27 mouse cellular contexts compared by ENCODE assay signal in the genomic region with DNA sequence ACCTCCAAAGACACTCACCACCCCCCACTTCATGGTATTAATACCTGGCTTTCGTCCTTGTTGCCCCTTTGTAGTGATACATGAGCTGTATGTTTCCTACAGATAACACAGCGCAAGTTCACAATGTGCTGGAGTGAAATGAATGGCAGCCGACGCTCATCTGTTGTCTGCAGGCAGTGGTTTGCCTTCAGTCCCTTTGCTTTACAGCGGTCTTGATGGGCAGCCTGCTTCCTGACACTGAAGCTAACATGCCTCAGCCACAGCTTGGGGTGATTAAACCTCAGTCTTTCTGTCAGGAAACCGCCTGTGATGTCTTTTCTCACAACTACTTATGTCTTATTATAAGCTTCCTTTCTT.
DNase-seq lines count a peak whose midpoint lies in the region; ATAC-seq and TF ChIP-seq lines count a peak whose summit lies in the region.
"Had no signal": no experiment of that assay in that cellular context is flagged by ENCODE, and none has a peak within 500 bp of the region (broad histone marks: within the 10 kb centered on the region; RNA-seq: fewer than 3 reads in every experiment).

No protein-coding gene starts in this region.

- no peak overlapping the region for H3K4me3 ChIP-seq in forebrain, embryonic 15.5 days
- no peak overlapping the region for H3K4me3 ChIP-seq in forebrain, embryonic 12.5 days (replicated peaks)
- H3K4me3 ChIP-seq in left cerebral cortex, adult 2 months = no peak overlapping the region
- no peak overlapping the region for H3K4me3 ChIP-seq in midbrain, embryonic 16.5 days (ENCODE audit: low read depth, low read length)
- H3K4me3 ChIP-seq: heart, embryonic 12.5 days; hindbrain, embryonic 15.5 days; intestine, embryonic 15.5 days; limb, embryonic 15.5 days had no signal

- no peak overlapping the region for H3K27ac ChIP-seq in forebrain, embryonic 15.5 days (replicated peaks)
- no peak overlapping the region for H3K27ac ChIP-seq in forebrain, embryonic 12.5 days
- 0 out of 2 replicates have a peak overlapping the region, but pooled peaks have one; percentile 3 for H3K27ac ChIP-seq in left cerebral cortex, adult 2 months
- peak overlapping the region; percentile 64 for H3K27ac ChIP-seq in midbrain, embryonic 16.5 days (ENCODE audit: low read length)
- H3K27ac ChIP-seq: hindbrain, embryonic 15.5 days; intestine, embryonic 15.5 days; limb, embryonic 15.5 days; liver, embryonic 14.5 days had no signal

- H3K27me3 ChIP-seq in forebrain, embryonic 15.5 days = no peaks in the 10 kb centered on the region
- no peaks in the 10 kb centered on the region for H3K27me3 ChIP-seq in forebrain, embryonic 12.5 days
- no peaks in the 10 kb centered on the region for H3K27me3 ChIP-seq in midbrain, embryonic 16.5 days (ENCODE audit: control insufficient read depth, insufficient read depth, low read depth, low read length)
- H3K27me3 ChIP-seq: CH12.LX; heart, embryonic 12.5 days; hindbrain, embryonic 15.5 days; intestine, embryonic 15.5 days; limb, embryonic 15.5 days; Patski had no signal

- no peak overlapping the region for H3K4me2 ChIP-seq in forebrain, embryonic 15.5 days (replicated peaks)
- H3K4me2 ChIP-seq in forebrain, embryonic 12.5 days = no peak overlapping the region
- no peak overlapping the region for H3K4me2 ChIP-seq in midbrain, embryonic 16.5 days (ENCODE audit: low read length)
- H3K4me2 ChIP-seq: heart, embryonic 12.5 days; hindbrain, embryonic 15.5 days; intestine, embryonic 15.5 days; limb, embryonic 15.5 days had no signal

- H3K4me1 ChIP-seq in forebrain, embryonic 15.5 days = no peaks in the 10 kb centered on the region
- H3K4me1 ChIP-seq in forebrain, embryonic 12.5 days = peaks cover 3% of the 10 kb centered on the region; the same call in 1 of the 2 replicates
- H3K4me1 ChIP-seq in midbrain, embryonic 16.5 days (ENCODE audit: control insufficient read depth, insufficient read depth, low read length) = peaks cover 6% of the 10 kb centered on the region; the same call in 1 of the 2 replicates
- H3K4me1 ChIP-seq: heart, embryonic 12.5 days; hindbrain, embryonic 15.5 days; intestine, embryonic 15.5 days; limb, embryonic 15.5 days had no signal

- TF ChIP-seq CTCF in left cerebral cortex, adult 2 months (IDR thresholded peaks at IDR 0.05) = no peak

- no peaks in the 10 kb centered on the region for H3K36me3 ChIP-seq in forebrain, embryonic 15.5 days
- H3K36me3 ChIP-seq in forebrain, embryonic 12.5 days (replicated peaks) = no peaks in the 10 kb centered on the region
- H3K36me3 ChIP-seq in midbrain, embryonic 16.5 days (ENCODE audit: control insufficient read depth, insufficient read depth, low read length) = no peaks in the 10 kb centered on the region
- H3K36me3 ChIP-seq: G1E; heart, embryonic 12.5 days; hindbrain, embryonic 15.5 days; intestine, embryonic 15.5 days; limb, embryonic 15.5 days had no signal

- no peak overlapping the region for H3K9ac ChIP-seq in forebrain, embryonic 15.5 days (replicated peaks)
- H3K9ac ChIP-seq in forebrain, embryonic 12.5 days = no peak overlapping the region
- H3K9ac ChIP-seq in midbrain, embryonic 16.5 days (ENCODE audit: low read depth, low read length) = no peak overlapping the region
- H3K9ac ChIP-seq: heart, embryonic 12.5 days; hindbrain, embryonic 15.5 days; intestine, embryonic 15.5 days; limb, embryonic 15.5 days; liver, embryonic 14.5 days had no signal

- ATAC-seq in forebrain, embryonic 15.5 days (replicated peaks) = peak; percentile 48; the same call in 1 of the 2 replicates
- no peak for ATAC-seq in forebrain, embryonic 12.5 days (ENCODE audit: low FRiP score)
- peak; percentile 82 for ATAC-seq in midbrain, embryonic 16.5 days
- ATAC-seq: intestine, embryonic 15.5 days; Patski had no signal

- 67% methylated on average over 6 of the region's 6 CpGs for WGBS in forebrain, embryonic 15.5 days
- 74% methylated on average over 6 of the region's 6 CpGs for WGBS in forebrain, embryonic 12.5 days
- 46% methylated on average over 6 of the region's 6 CpGs for WGBS in midbrain, embryonic 16.5 days

- no peak for DNase-seq in left cerebral cortex, adult 2 months (ENCODE audit: extremely low spot score in 1 of 2, low spot score in 2 of 2)
- DNase-seq in left cerebral cortex, adult 18-20 months (ENCODE audit: low spot score in 2 of 2) = no peak
- DNase-seq in 416B (ENCODE audit: low read depth) = peak; percentile 55
- DNase-seq in kidney, postnatal 36 days = no peak
- DNase-seq: B cell, adult 2 months; cerebellum, adult 11 months; cerebellum, adult 9-11 months; gastrocnemius, postnatal 25 days; heart, adult 18-20 months; heart, postnatal 14 days; kidney, adult 9 months; kidney, postnatal 25 days; left cerebral cortex, postnatal 4 days; lung, postnatal 14 days; right cerebral cortex, postnatal 25 days; spleen, adult 18-20 months had no signal

- intact Hi-C loops in left cerebral cortex, adult 2 months (cut with DNase I) = loop anchor here (5.0 kb wide), 1 partner anchor 129 kb away; no protein-coding TSS in a partner anchor

- H3K9me3 ChIP-seq in forebrain, embryonic 15.5 days = no peaks in the 10 kb centered on the region
- H3K9me3 ChIP-seq in forebrain, embryonic 12.5 days = no peaks in the 10 kb centered on the region
- H3K9me3 ChIP-seq in midbrain, embryonic 16.5 days (replicated peaks; ENCODE audit: control insufficient read depth, low read length, poor library complexity, severe bottlenecking) = no peaks in the 10 kb centered on the region
- H3K9me3 ChIP-seq: heart, embryonic 12.5 days; hindbrain, embryonic 15.5 days; intestine, embryonic 15.5 days; limb, embryonic 15.5 days had no signal

Comparison
In these comparisons a context has a peak if more than half of its experiments do, and no peak if none do; other contexts are left out.
1. H3K27ac ChIP-seq: peak in left cerebral cortex, adult 2 months (single experiment) and midbrain, embryonic 16.5 days (single experiment); none in forebrain, embryonic 15.5 days (single experiment) and forebrain, embryonic 12.5 days (single experiment).